Mouse (Mus musculus): ENCODE data around the gene Foxn1. TPM values are rescaled to one million over a fixed set of nuclear protein-coding genes. Genes with fewer than 3 reads are reported as not detected.

Gene Foxn1
- not detected in 2 replicates for polyA plus RNA-seq (2014; fragmentation: Nextera tagmentation; extraction: Ambion mirVana)

- DNase-seq (no peak), ATAC-seq (ENCODE audit: insufficient read depth) (no peak)
- H3K4me2 ChIP-seq: no peak within 1 kb of the TSS
- H3K9me3 ChIP-seq (ENCODE audit: low read depth, low read length): no peaks in the 10 kb centered on the region
- H3K27me3 ChIP-seq (ENCODE audit: insufficient read depth, low read length): no peaks in the 10 kb centered on the region
- H3K27ac ChIP-seq (ENCODE audit: low read depth): no peak within 1 kb of the TSS
- H3K36me3 ChIP-seq (ENCODE audit: insufficient read depth): no peaks in the 10 kb centered on the region
- no peak within 1 kb of the TSS for H3K4me3 ChIP-seq (ENCODE audit: low read depth, low read length)
- no peak for TF ChIP-seq CTCF (IDR thresholded peaks at IDR 0.05; ENCODE audit: low read depth)
- no peaks in the 10 kb centered on the region for H3K4me1 ChIP-seq (ENCODE audit: insufficient read depth)
- H3K9ac ChIP-seq: no peak within 1 kb of the TSS
- WGBS: 79% methylated on average over 14 of the region's 14 CpGs
These were observed at the start of gene Foxn1 for GRCm38 (mm10) chr11:78386508-78387043. Foxn1 (minus strand) TSS chr11:78386558.

- no peaks in the 10 kb centered on the region for H3K36me3 ChIP-seq (ENCODE audit: insufficient read depth)
- DNase-seq (peak; percentile 69), ATAC-seq (ENCODE audit: insufficient read depth) (peak; percentile 74)
- 5% methylated on average over 19 of the region's 19 CpGs for WGBS
- H3K4me2 ChIP-seq: peak overlapping the region; percentile 32; the same call in 1 of the 2 replicates
- no peaks in the 10 kb centered on the region for H3K27me3 ChIP-seq (ENCODE audit: insufficient read depth, low read length)
- H3K4me1 ChIP-seq (ENCODE audit: insufficient read depth): 0 out of 2 replicates have a peak, but pooled peaks cover 3% of the 10 kb centered on the region
- 0 out of 2 replicates have a peak overlapping the region, but pooled peaks have one; percentile 1 for H3K27ac ChIP-seq (ENCODE audit: low read depth)
- H3K9ac ChIP-seq: no peak overlapping the region
- no peak overlapping the region for H3K4me3 ChIP-seq (ENCODE audit: low read depth, low read length)
- no peaks in the 10 kb centered on the region for H3K9me3 ChIP-seq (ENCODE audit: low read depth, low read length)
- TF ChIP-seq CTCF (IDR thresholded peaks at IDR 0.05; ENCODE audit: low read depth): peak; percentile 78
These were observed 49.5 kb upstream of the Foxn1 start for GRCm38 (mm10) chr11:78435776-78436349.

GRCm38 (mm10) chr11:78434052-78434451, 47.7 kb upstream of the Foxn1 start:
- whole genome bisulfite sequencing: 32% methylated on average over 4 of the region's 4 CpGs
- no peak for TF ChIP-seq CTCF (IDR thresholded peaks at IDR 0.05; ENCODE audit: low read depth)
- DNase-seq: no peak

GRCm38 (mm10) chr11:78431176-78431575, 44.8 kb upstream of the Foxn1 start:
- TF ChIP-seq CTCF (IDR thresholded peaks at IDR 0.05; ENCODE audit: low read depth): no peak
- H3K4me2 ChIP-seq: no peak overlapping the region
- no peak overlapping the region for H3K4me3 ChIP-seq (ENCODE audit: low read depth, low read length)
- WGBS: 87% methylated on average over 10 of the region's 10 CpGs
- H3K4me1 ChIP-seq (ENCODE audit: insufficient read depth): 0 out of 2 replicates have a peak, but pooled peaks cover 3% of the 10 kb centered on the region
- DNase-seq: no peak
- no peaks in the 10 kb centered on the region for H3K36me3 ChIP-seq (ENCODE audit: insufficient read depth)
- no peak overlapping the region for H3K9ac ChIP-seq
- H3K9me3 ChIP-seq (ENCODE audit: low read depth, low read length): no peaks in the 10 kb centered on the region
- H3K27me3 ChIP-seq (ENCODE audit: insufficient read depth, low read length): no peaks in the 10 kb centered on the region
- no peak overlapping the region for H3K27ac ChIP-seq (ENCODE audit: low read depth)
- no peak for ATAC-seq (ENCODE audit: insufficient read depth)

More at GRCm38 (mm10) chr11:78434052-78434451, 47.7 kb upstream of the Foxn1 start:
- Histone ChIP-seq H3K27me3 (ENCODE audit: insufficient read depth, low read length) (no peaks in the 10 kb centered on the region), H3K4me3 (ENCODE audit: low read depth, low read length) (no peak overlapping the region), H3K4me1 (ENCODE audit: insufficient read depth) (0 out of 2 replicates have a peak, but pooled peaks cover 3% of the 10 kb centered on the region), H3K4me2 (no peak overlapping the region), H3K9me3 (ENCODE audit: low read depth, low read length) (no peaks in the 10 kb centered on the region), H3K27ac (ENCODE audit: low read depth) (no peak overlapping the region), H3K9ac (no peak overlapping the region), H3K36me3 (ENCODE audit: insufficient read depth) (no peaks in the 10 kb centered on the region)
- ATAC-seq (ENCODE audit: insufficient read depth): no peak

- no peak overlapping the region for H3K9ac ChIP-seq
- no peaks in the 10 kb centered on the region for H3K9me3 ChIP-seq (ENCODE audit: low read depth, low read length)
- H3K4me1 ChIP-seq (ENCODE audit: insufficient read depth): no peaks in the 10 kb centered on the region
- no peak overlapping the region for H3K4me2 ChIP-seq
- no peaks in the 10 kb centered on the region for H3K36me3 ChIP-seq (ENCODE audit: insufficient read depth)
- H3K27me3 ChIP-seq (ENCODE audit: insufficient read depth, low read length): no peaks in the 10 kb centered on the region
- H3K4me3 ChIP-seq (ENCODE audit: low read depth, low read length): no peak overlapping the region
- H3K27ac ChIP-seq (ENCODE audit: low read depth): no peak overlapping the region
- DNase-seq (no peak), ATAC-seq (ENCODE audit: insufficient read depth) (no peak)
- 52% methylated on average over 11 of the region's 11 CpGs for WGBS
- no peak for TF ChIP-seq CTCF (IDR thresholded peaks at IDR 0.05; ENCODE audit: low read depth)
These were observed 44.0 kb upstream of the Foxn1 start for GRCm38 (mm10) chr11:78430195-78430878.

GRCm38 (mm10) chr11:78428309-78428708, 42.0 kb upstream of the Foxn1 start:
- no peak overlapping the region for H3K4me2 ChIP-seq
- H3K27me3 ChIP-seq (ENCODE audit: insufficient read depth, low read length): no peaks in the 10 kb centered on the region
- H3K27ac ChIP-seq (ENCODE audit: low read depth): no peak overlapping the region
- H3K36me3 ChIP-seq (ENCODE audit: insufficient read depth): no peaks in the 10 kb centered on the region
- H3K4me3 ChIP-seq (ENCODE audit: low read depth, low read length): no peak overlapping the region
- H3K9me3 ChIP-seq (ENCODE audit: low read depth, low read length): no peaks in the 10 kb centered on the region
- no peak overlapping the region for H3K9ac ChIP-seq
- no peak for TF ChIP-seq CTCF (IDR thresholded peaks at IDR 0.05; ENCODE audit: low read depth)
- DNase-seq: no peak
- no peak for ATAC-seq (ENCODE audit: insufficient read depth)
- WGBS: 69% methylated on average over 5 of the region's 5 CpGs
- H3K4me1 ChIP-seq (ENCODE audit: insufficient read depth): no peaks in the 10 kb centered on the region

- no peak for TF ChIP-seq CTCF (IDR thresholded peaks at IDR 0.05; ENCODE audit: low read depth)
- DNase-seq (no peak), ATAC-seq (ENCODE audit: insufficient read depth) (no peak)
- no peak overlapping the region for H3K4me3 ChIP-seq (ENCODE audit: low read depth, low read length)
- no peak overlapping the region for H3K27ac ChIP-seq (ENCODE audit: low read depth)
- 93% methylated on average over 6 of the region's 6 CpGs for WGBS
- H3K36me3 ChIP-seq (ENCODE audit: insufficient read depth): no peaks in the 10 kb centered on the region
- no peaks in the 10 kb centered on the region for H3K4me1 ChIP-seq (ENCODE audit: insufficient read depth)
- H3K4me2 ChIP-seq: no peak overlapping the region
- no peaks in the 10 kb centered on the region for H3K27me3 ChIP-seq (ENCODE audit: insufficient read depth, low read length)
- no peaks in the 10 kb centered on the region for H3K9me3 ChIP-seq (ENCODE audit: low read depth, low read length)
- no peak overlapping the region for H3K9ac ChIP-seq
These were observed 41.3 kb upstream of the Foxn1 start for GRCm38 (mm10) chr11:78427655-78428054.

Data from lung, embryonic 14.5 days (tissue).